Mouse (Mus musculus): ENCODE results near the gene Bag1. TPM values are rescaled to one million over a fixed set of nuclear protein-coding genes. Genes with fewer than 3 reads are reported as not detected.
"Not testable (repeated sequence)": the region's sequence is repeated elsewhere in the genome, so short reads cannot be mapped to it uniquely, and the experiment has no call there.

Bag1 gene
- total RNA-seq, 1 experiment from 2014 or later, result 264 TPM

DNA sequence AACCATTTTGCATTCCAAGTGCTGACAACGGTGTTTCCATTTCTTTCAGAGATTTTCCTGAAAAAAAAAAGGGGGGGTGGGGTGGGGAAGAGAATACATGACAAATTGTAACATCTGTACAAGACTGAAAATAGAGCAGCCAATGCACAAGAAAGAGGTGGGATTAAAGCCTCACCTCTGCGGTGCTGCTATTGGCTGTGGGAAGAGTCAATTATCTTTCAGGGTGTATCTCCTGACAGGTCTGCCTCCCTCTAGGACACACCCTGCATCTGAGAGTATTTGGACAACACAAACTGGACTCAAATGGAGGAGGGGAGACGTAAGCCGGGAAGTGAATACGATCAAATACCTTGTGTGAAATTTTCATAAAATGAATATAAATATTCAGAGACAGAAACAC is 4.4 kb downstream of the Bag1 start:
- ATAC-seq (replicated peaks; ENCODE audit: insufficient number of reproducible peaks, low FRiP score, low TSS enrichment, poor library complexity, severe bottlenecking), result no peak

GRCm38 (mm10) chr4:40938793-40939192 is 9.3 kb downstream of the Bag1 start:
- ATAC-seq (replicated peaks; ENCODE audit: insufficient number of reproducible peaks, low FRiP score, low TSS enrichment, poor library complexity, severe bottlenecking), result no peak

GRCm38 (mm10) chr4:40936175-40936839 is 11.8 kb downstream of the Bag1 start:
- no peak for ATAC-seq (replicated peaks; ENCODE audit: insufficient number of reproducible peaks, low FRiP score, low TSS enrichment, poor library complexity, severe bottlenecking)

DNA sequence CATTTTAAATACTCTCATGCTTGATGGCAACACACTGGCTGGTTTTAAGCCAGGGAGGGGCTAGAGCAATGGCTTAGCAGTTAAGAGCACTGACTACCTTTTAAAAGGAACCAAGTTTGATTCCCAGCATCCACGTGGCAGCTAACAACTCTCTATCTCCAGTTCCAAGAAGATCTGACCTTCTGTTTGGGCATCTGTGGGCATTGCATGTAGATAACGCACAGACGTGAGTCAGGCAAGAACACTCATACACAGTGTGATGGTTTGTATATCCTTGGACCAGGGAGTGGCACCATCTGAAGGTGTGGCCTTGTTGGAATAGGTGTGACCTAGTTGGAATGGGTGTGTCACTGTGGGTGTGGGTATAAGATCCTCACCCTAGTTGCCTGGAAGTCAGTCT is 13.7 kb downstream of the Bag1 start:
- not testable (repeated sequence) for ATAC-seq (replicated peaks; ENCODE audit: insufficient number of reproducible peaks, low FRiP score, low TSS enrichment, poor library complexity, severe bottlenecking)

GRCm38 (mm10) chr4:40933694-40934093 is 14.4 kb downstream of the Bag1 start:
- ATAC-seq (replicated peaks; ENCODE audit: insufficient number of reproducible peaks, low FRiP score, low TSS enrichment, poor library complexity, severe bottlenecking), result no peak

DNA sequence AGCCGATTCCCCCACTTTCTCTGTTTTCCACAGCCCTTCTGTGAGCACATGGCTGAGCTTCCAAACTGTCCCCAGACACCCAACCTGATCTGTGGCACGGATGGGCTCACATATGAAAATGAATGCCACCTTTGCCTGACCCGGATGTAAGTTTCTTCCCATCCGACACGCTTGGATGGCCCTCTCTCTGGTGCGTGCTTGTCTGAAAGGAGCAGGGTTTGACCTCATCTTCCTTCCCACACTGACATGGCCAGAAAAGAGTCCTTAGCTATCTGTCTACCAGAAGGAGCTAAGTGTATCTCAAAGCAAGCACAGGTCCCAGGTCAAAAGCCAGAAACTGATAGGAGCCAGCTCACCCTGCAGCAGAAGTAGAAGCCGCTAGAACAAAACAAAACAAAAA is 19.0 kb downstream of the Bag1 start:
- no peak for ATAC-seq (replicated peaks; ENCODE audit: insufficient number of reproducible peaks, low FRiP score, low TSS enrichment, poor library complexity, severe bottlenecking)

- ATAC-seq (replicated peaks; ENCODE audit: insufficient number of reproducible peaks, low FRiP score, low TSS enrichment, poor library complexity, severe bottlenecking), result no peak
Observed at GRCm38 (mm10) chr4:40925568-40925967, 22.5 kb downstream of the Bag1 start.

- no peak; the same call in 1 of the 2 replicates for ATAC-seq (replicated peaks; ENCODE audit: insufficient number of reproducible peaks, low FRiP score, low TSS enrichment, poor library complexity, severe bottlenecking)
Observed at GRCm38 (mm10) chr4:40923087-40923651, 24.9 kb downstream of the Bag1 start.

DNA sequence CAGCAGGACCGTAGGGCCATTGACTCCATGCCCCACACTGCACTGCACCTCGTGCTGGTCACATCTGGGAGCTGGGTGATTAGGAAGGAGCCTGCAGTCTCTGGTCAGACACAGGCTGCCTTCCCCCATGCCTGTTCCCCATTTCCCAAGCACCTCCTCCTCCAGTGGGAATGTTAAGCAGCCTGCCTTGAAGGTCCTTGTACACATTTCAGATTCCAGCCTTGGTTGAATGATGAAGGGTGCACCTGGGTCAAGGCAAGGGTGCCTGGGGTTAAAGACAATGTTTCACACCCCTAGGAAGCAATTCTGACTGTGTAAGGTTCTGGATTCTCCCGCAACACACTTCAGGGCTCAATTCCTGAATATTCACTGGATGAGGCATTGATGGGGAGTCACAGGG is 26.8 kb downstream of the Bag1 start:
- no peak for ATAC-seq (replicated peaks; ENCODE audit: insufficient number of reproducible peaks, low FRiP score, low TSS enrichment, poor library complexity, severe bottlenecking)

DNA sequence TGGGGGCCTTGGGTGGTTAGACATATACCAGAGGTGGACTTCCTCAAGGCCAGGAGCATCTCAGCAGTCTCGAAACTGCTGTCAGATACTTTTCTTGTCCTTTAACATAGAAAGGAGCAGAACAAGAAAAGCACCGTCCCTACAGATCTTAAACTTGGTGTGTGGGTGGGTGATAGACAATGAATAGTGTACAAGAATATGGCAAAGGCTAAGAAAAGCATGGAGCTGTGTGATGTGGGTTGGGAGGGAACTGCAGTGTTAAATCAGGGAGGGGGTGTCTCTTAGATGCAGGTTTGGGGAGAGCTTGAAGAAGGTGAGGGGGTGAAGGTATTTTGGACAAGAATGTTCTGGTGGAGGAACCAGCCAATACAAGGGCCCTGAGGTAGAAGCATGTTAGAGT is 27.5 kb downstream of the Bag1 start:
- no peak for ATAC-seq (replicated peaks; ENCODE audit: insufficient number of reproducible peaks, low FRiP score, low TSS enrichment, poor library complexity, severe bottlenecking)

DNA sequence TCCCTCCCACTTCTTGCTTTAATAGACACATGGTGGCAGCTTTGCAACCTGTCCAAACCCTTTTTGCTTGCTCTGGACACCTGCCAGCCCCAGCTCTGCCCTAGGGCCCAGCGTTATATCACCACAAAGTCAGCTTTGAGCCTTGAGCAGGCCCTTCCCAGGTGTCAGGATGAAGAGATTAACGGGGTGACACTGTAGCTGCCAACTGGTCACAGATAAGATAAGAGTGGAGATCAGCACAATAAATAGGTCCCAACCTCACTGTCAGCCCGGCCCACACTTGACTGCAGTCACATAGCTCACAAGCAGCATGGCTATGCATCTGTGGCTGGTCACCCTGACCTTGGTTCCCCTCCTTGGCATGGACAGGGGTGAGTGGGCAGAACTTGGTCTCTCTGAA is 28.3 kb downstream of the Bag1 start, which contains the start of gene Spink4:
TSS of gene Spink4 (plus strand) at position 268 of the 400 bp plus-strand sequence.
- ATAC-seq (replicated peaks; ENCODE audit: insufficient number of reproducible peaks, low FRiP score, low TSS enrichment, poor library complexity, severe bottlenecking), result no peak

- ATAC-seq (replicated peaks; ENCODE audit: insufficient number of reproducible peaks, low FRiP score, low TSS enrichment, poor library complexity, severe bottlenecking), result no peak
Observed at GRCm38 (mm10) chr4:40916592-40917155, 31.4 kb downstream of the Bag1 start.

DNA sequence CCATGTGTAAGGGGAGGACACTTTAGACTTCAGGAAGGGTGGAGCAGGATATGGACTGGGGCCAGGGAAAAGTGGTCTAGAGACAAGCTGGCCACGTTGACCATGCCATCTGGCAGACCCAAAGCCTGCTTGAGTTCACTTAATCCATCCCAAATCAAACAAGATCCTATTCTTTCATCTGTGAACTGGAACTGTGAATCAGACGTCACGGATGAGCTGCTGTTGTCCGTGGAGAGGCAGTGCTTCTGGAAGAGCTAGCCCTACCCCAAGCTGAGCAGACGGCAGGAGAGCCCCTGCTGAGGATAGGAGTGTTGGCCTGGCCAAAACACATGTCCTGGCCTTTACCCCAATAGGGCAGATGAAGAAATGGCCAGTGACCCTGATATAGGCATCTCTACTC is 32.1 kb downstream of the Bag1 start:
- no peak for ATAC-seq (replicated peaks; ENCODE audit: insufficient number of reproducible peaks, low FRiP score, low TSS enrichment, poor library complexity, severe bottlenecking)

- no peak for ATAC-seq (replicated peaks; ENCODE audit: insufficient number of reproducible peaks, low FRiP score, low TSS enrichment, poor library complexity, severe bottlenecking)
Observed at GRCm38 (mm10) chr4:40914287-40914867, 33.7 kb downstream of the Bag1 start.

- no peak for ATAC-seq (replicated peaks; ENCODE audit: insufficient number of reproducible peaks, low FRiP score, low TSS enrichment, poor library complexity, severe bottlenecking)
Observed at GRCm38 (mm10) chr4:40908261-40908969, 39.7 kb downstream of the Bag1 start.

GRCm38 (mm10) chr4:40906298-40906697 is 41.8 kb downstream of the Bag1 start:
- no peak for ATAC-seq (replicated peaks; ENCODE audit: insufficient number of reproducible peaks, low FRiP score, low TSS enrichment, poor library complexity, severe bottlenecking)

GRCm38 (mm10) chr4:40900612-40901011 is 47.5 kb downstream of the Bag1 start:
- ATAC-seq (replicated peaks; ENCODE audit: insufficient number of reproducible peaks, low FRiP score, low TSS enrichment, poor library complexity, severe bottlenecking), result no peak

- no peak for ATAC-seq (replicated peaks; ENCODE audit: insufficient number of reproducible peaks, low FRiP score, low TSS enrichment, poor library complexity, severe bottlenecking)
Observed at GRCm38 (mm10) chr4:40900071-40900470, 48.0 kb downstream of the Bag1 start.

DNA sequence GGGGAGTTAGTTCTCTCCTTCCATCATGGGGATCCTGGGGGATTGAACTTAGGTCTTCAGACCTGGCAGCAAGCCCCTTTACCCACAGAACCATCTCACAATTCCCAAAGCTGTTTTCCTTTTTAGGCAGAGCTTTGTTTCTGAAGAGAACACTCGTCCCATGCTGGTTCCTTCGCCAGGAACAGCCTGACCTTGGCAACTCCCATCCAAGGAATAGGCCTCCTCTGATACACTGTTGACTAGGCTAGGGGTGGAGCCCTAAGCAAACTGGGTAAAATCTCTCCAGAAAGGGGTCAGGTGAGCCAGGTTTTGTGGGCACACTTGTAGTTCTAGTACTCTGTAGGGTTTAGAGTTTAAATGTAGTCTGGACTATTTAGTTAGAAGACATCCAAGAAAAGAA is 48.8 kb downstream of the Bag1 start:
- ATAC-seq (replicated peaks; ENCODE audit: insufficient number of reproducible peaks, low FRiP score, low TSS enrichment, poor library complexity, severe bottlenecking), result no peak

Data from monocyte, adult 5-6 weeks (primary cell).